Mouse (Mus musculus): Measurements from ENCODE around the gene Atp11a.

Gene Atp11a

DNA sequence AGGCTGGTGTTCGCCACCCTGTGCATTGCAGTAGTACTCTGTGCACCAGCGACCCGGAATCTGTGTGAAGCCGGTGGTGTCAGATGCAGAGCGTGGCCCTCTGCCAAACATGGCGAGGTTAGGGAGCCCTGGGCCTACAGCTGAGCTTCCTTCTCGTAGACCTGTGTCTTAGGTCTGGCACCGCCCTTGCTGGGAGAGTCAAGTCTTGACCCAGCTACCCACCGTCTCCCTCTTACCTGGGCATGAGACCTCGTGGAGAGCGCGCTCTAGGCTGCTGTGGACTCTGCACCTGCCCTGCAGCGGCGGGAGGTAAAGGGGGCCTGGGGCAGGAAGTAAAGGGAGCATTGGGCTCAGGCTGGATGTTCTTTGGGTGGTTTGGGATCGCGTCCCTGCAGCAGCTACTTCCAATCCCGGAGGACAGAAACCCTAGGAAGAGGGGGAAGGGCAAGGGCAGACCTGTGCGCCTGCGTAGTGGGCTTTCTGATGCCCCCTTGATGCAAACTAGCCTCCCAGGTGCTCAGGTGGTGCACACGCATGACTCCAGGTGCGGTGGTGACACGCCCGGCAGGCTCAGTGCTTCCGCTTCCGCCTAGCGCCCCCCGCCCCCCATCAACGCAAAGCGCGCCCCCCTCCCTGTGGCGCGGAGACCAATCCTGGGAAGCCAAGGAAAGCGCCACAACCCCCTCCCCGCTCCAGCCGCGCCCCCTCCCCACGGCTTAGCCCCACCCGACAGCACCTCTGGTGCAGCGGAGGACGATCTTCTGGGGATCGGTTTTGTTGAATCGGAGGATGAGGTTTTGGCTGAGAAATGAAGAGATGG lies 158.6 kb downstream of the Atp11a start:
- no peak for DNase-seq

DNA sequence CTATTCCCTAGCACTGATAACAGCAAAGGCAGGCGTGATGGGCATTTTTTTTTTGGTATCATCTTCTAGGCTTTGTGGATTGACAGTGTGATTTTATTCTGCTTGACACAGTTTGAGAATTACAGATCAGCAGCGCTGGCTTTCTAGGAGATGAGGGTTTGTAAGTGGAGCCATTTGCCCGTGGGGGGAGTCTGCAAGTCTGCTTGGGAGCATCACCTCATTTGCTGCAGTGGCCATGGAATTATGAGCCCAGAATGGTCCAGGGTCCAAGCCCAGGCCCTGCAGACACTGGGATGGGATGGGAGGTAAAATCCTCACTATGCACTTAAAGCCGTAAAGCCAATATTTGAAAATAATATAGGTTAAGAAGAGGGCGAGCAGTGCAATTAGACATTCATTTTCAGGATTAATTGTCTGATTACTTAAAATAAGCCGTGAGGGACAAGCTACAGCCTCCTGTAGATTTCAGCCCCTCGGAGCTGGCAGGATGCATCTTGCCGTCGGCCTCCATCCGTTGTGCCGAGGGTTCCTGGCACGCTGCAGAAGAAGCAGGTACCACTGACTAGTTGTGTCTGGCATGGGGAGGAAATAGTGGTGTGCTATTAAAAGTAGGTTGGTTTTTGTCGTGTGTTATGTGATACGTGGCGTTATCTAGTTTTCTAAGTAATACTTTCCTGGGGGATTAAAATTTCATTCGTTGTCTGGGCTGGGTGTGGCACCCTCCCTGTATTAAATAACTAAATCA lies 159.5 kb downstream of the Atp11a start:
- no peak for DNase-seq

- no peak for DNase-seq
Measured at GRCm38 (mm10) chr8:12917029-12917428, 160.2 kb downstream of the Atp11a start.

GRCm38 (mm10) chr8:12917831-12918230 lies 161.0 kb downstream of the Atp11a start:
- no peak for DNase-seq

All from layer of hippocampus, adult 9-11 months (tissue).